Mouse (Mus musculus) gastrocnemius, postnatal 4 days (tissue): ENCODE measurements around the gene Tbc1d9. TPM values are rescaled to one million over a fixed set of nuclear protein-coding genes. Genes with fewer than 3 reads are reported as not detected.
"Not testable (repeated sequence)": the region's sequence is repeated elsewhere in the genome, so short reads cannot be mapped to it uniquely, and the experiment has no call there.

ENCODE experiments used
- DNase-seq, 2 experiments: peaks; one replicate each; pipeline ENCODE4 v3.0.0; 2021 to 2022; ENCODE audit warnings: low spot score in 2 of 2, mixed read lengths in 2 of 2
- total RNA-seq, 2 experiments: library from RNA; stranded (reverse); gene quantifications; 2 replicates each; pipeline ENCODE4 v1.2.3; 2021

Tbc1d9 gene
- total RNA-seq, 2 experiments from 2014 or later: 4.5 TPM

DNA sequence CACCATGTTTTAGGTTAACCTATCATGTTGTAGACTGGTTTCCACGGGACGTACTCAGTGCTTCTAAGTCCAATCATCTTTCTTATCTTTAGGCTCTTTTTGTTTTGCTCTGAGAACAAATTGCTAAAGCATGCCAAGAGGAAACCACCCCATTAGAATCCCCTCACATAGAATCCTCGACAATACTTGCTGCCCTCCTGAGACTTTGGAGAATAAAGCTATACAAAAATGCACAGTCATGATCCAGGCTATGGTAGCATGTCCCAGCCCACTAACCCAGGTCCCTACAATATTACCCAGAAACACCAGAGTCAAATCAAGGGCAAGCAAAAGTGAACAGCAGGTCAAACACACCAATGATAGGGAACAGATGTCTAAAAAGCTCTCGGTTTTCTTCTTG lies 149.9 kb downstream of the Tbc1d9 start:
- DNase-seq: not testable (repeated sequence)

DNA sequence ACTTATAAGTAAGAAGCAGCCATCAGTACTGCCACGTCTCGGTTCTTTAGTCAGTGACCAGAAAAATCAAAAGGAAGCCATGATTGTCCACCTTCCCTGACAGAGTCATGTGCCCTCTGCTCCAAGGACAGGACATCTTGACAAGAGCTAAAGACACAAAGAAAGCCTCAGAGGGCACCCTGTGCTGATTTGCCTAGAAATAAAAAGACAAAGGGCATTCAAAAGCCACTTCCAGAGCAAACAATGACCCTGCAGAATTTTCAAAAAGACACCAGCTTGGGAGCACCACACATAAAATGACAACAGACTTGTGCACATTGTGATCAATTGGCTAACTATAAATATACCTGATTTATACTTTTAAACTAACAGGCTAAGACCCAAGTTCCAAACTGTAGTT lies 150.5 kb downstream of the Tbc1d9 start:
- no peak for DNase-seq

DNA sequence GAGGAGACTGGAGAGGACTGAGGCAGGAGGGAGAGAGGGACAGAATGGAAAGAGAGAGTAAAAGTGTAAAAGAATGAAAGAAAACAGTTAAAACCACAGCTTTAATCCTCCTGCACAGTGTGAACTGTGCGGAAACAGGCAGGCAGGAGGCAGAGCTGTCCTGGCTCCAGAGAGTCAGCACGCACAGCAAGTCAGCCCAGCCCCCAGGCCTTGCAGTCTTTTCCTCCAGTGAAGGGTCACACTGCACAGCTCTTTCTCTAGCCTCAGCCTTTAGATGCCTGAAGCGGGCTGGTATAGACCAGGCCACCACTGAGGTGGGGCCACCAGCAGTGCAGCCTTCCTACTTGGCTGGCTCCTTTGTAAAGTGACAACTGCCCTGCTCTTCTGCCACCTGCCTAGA lies 155.4 kb downstream of the Tbc1d9 start:
- DNase-seq: no peak

- no peak for DNase-seq
Observed at GRCm38 (mm10) chr8:83322374-83322773, 157.2 kb downstream of the Tbc1d9 start.

Other genes with a start within 250 kb of the Tbc1d9 start
- not detected for gene Gm10645, start 818 bp downstream of the Tbc1d9 start, total RNA-seq
- under 1 TPM in 1 of 2 experiments, not detected in 1; 0.81 TPM for gene Ucp1, start 125.0 kb downstream of the Tbc1d9 start, total RNA-seq
- gene Elmod2, start 167.1 kb downstream of the Tbc1d9 start, total RNA-seq: 10 to 100 TPM; 10.0 to 11.5 TPM
- gene Mgat4d, start 183.1 kb downstream of the Tbc1d9 start, total RNA-seq: not detected
- gene Clgn, start 224.5 kb downstream of the Tbc1d9 start, total RNA-seq: under 1 TPM in 1 of 2 experiments, not detected in 1; 0.10 TPM